Mouse (Mus musculus) small intestine, adult 2 months (tissue): ENCODE measurements around the gene Gpr4. TPM values are rescaled to one million over a fixed set of nuclear protein-coding genes. Genes with fewer than 3 reads are reported as not detected.

Experiments used
- H3K27ac ChIP-seq: fragments of 200-500 bp; 2 replicates; pipeline ENCODE4 v1.5.1; 2012; ENCODE audit warnings: low read depth, low read length, control low read depth, inconsistent platforms; ENCODE audit not compliant: insufficient read depth
- H3K27me3 ChIP-seq: fragments of 200-500 bp; 2 replicates; pipeline ENCODE4 v1.6.1; 2012; ENCODE audit warnings: mild to moderate bottlenecking, moderate library complexity, low read length, inconsistent platforms; ENCODE audit not compliant: control insufficient read depth, insufficient read depth
- H3K36me3 ChIP-seq: fragments of 200-500 bp; 2 replicates; pipeline ENCODE4 v1.6.1; 2012; ENCODE audit warnings: mild to moderate bottlenecking, low read length, control low read depth, inconsistent platforms; ENCODE audit not compliant: control insufficient read depth, insufficient read depth
- H3K4me1 ChIP-seq: fragments of 200-500 bp; 2 replicates; pipeline ENCODE4 v1.6.1; 2012; ENCODE audit warnings: low read length, inconsistent platforms, mixed read lengths; ENCODE audit not compliant: control insufficient read depth, insufficient read depth, insufficient read length
- H3K4me3 ChIP-seq: fragments of 200-500 bp; 2 replicates; pipeline ENCODE4 v1.5.1; 2012; ENCODE audit warnings: low read depth, mild to moderate bottlenecking, control low read depth, inconsistent platforms, low read length, moderate library complexity
- CTCF ChIP-seq: fragments of 200-500 bp; IDR thresholded peaks from 2 replicates; pipeline ENCODE4 v1.5.1; 2012; ENCODE audit warnings: low read depth, mild to moderate bottlenecking, control low read depth, inconsistent platforms, low read length, moderate library complexity, mixed read lengths; ENCODE audit not compliant: insufficient replicate concordance, insufficient read length; ENCODE audit errors: extremely low read depth
- POLR2A ChIP-seq: fragments of 200-500 bp; IDR thresholded peaks from 2 replicates; pipeline ENCODE4 v1.6.1; 2012; ENCODE audit warnings: low read depth, mild to moderate bottlenecking, control low read depth, inconsistent platforms, low read length, moderate library complexity
- WGBS: fragments of 180-500 bp; shearing (Covaris S2); methylation state at CpG from one replicate; pipeline ENCODE4 v1.1.7; 2018; 5-methylcytosine and 5-hydroxymethylcytosine counted together
- polyA plus RNA-seq: library from polyadenylated mRNA; depleted of rRNA; stranded (reverse); fragments of >200 nt; gene quantifications from 2 replicates; pipeline ENCODE4 v1.2.3, GENCODE M21; 2012

Gpr4 gene
- polyA plus RNA-seq, 1 experiment = 4.4 TPM

GRCm38 (mm10) chr7:19169506-19169905 is 42.8 kb upstream of the Gpr4 start:
- WGBS = 63% methylated on average over 10 of the region's 10 CpGs
- Histone ChIP-seq H3K4me1 (no peaks in the 10 kb centered on the region; the same call in none of the 2 replicates), H3K27ac (no peak overlapping the region), H3K4me3 (no peak overlapping the region), H3K36me3 (no peaks in the 10 kb centered on the region), H3K27me3 (no peaks in the 10 kb centered on the region; the same call in 1 of the 2 replicates)
- TF ChIP-seq POLR2A (no peak), CTCF (no peak)

- TF ChIP-seq CTCF (no peak), POLR2A (no peak)
- Histone ChIP-seq H3K36me3 (no peaks in the 10 kb centered on the region), H3K27me3 (no peaks in the 10 kb centered on the region; the same call in 1 of the 2 replicates), H3K4me1 (no peaks in the 10 kb centered on the region; the same call in none of the 2 replicates), H3K27ac (no peak overlapping the region), H3K4me3 (no peak overlapping the region)
- 54% methylated on average over 8 of the region's 8 CpGs for WGBS
These were observed 42.2 kb upstream of the Gpr4 start for GRCm38 (mm10) chr7:19170142-19170541.

- Histone ChIP-seq H3K4me1 (no peaks in the 10 kb centered on the region; the same call in none of the 2 replicates), H3K4me3 (no peak overlapping the region), H3K27ac (no peak overlapping the region), H3K36me3 (no peaks in the 10 kb centered on the region), H3K27me3 (peaks cover 8% of the 10 kb centered on the region; the same call in 1 of the 2 replicates)
- WGBS = 57% methylated on average over 8 of the region's 8 CpGs
- no peak for TF ChIP-seq POLR2A
- TF ChIP-seq CTCF = no peak
These were observed 40.5 kb upstream of the Gpr4 start for GRCm38 (mm10) chr7:19171831-19172230.

GRCm38 (mm10) chr7:19172874-19173273 is 39.5 kb upstream of the Gpr4 start:
- Histone ChIP-seq H3K36me3 (no peaks in the 10 kb centered on the region), H3K27ac (no peak overlapping the region), H3K4me1 (no peaks in the 10 kb centered on the region; the same call in none of the 2 replicates), H3K27me3 (peaks cover 13% of the 10 kb centered on the region; the same call in 1 of the 2 replicates), H3K4me3 (peak overlapping the region; percentile 42)
- peak; percentile 63; the same call in 1 of the 2 replicates for TF ChIP-seq CTCF
- TF ChIP-seq POLR2A = no peak
- WGBS = 3% methylated on average over 17 of the region's 17 CpGs

- WGBS = 4% methylated on average over 30 of the region's 30 CpGs
- H3K4me1 ChIP-seq = peaks cover 6% of the 10 kb centered on the region
- TF ChIP-seq CTCF (no peak), POLR2A (no peak)
- no peak within 1 kb of the TSS for H3K4me3 ChIP-seq
- no peak within 1 kb of the TSS for H3K27ac ChIP-seq
- no peaks in the 10 kb centered on the region for H3K36me3 ChIP-seq
- peaks cover 15% of the 10 kb centered on the region; the same call in 1 of the 2 replicates for H3K27me3 ChIP-seq
These were observed 36.4 kb upstream of the Gpr4 start, which contains the start of gene Eml2 for GRCm38 (mm10) chr7:19175708-19176515. Gene Eml2 (plus strand): TSS chr7:19176421.

- Histone ChIP-seq H3K4me1 (peaks cover 6% of the 10 kb centered on the region), H3K27me3 (peaks cover 15% of the 10 kb centered on the region; the same call in 1 of the 2 replicates), H3K4me3 (no peak overlapping the region), H3K27ac (no peak overlapping the region), H3K36me3 (no peaks in the 10 kb centered on the region)
- 12% methylated on average over 19 of the region's 21 CpGs for WGBS
- TF ChIP-seq CTCF = no peak
- no peak for TF ChIP-seq POLR2A
These were observed 35.8 kb upstream of the Gpr4 start for GRCm38 (mm10) chr7:19176516-19176947.

GRCm38 (mm10) chr7:19177216-19177615 is 35.1 kb upstream of the Gpr4 start:
- H3K27me3 ChIP-seq = peaks cover 15% of the 10 kb centered on the region; the same call in 1 of the 2 replicates
- no peak overlapping the region for H3K27ac ChIP-seq
- TF ChIP-seq POLR2A (no peak), CTCF (no peak)
- peaks cover 10% of the 10 kb centered on the region for H3K4me1 ChIP-seq
- no peaks in the 10 kb centered on the region for H3K36me3 ChIP-seq
- 79% methylated on average over 7 of the region's 7 CpGs for WGBS
- no peak overlapping the region for H3K4me3 ChIP-seq
